Mouse (Mus musculus): ENCODE measurements around the gene Pnpo.

GRCm38 (mm10) chr11:96986463-96986862, 42.7 kb upstream of the Pnpo start:
- no peak for TF ChIP-seq CTCF (IDR thresholded peaks at IDR 0.05; ENCODE audit: low read depth)
- TF ChIP-seq EP300 (optimal IDR thresholded peaks at IDR 0.05) = no peak

Data from stomach, postnatal 0 days (tissue).